Mouse (Mus musculus) ES-Bruce4 (cell line): Measurements from ENCODE around the gene Ccng1. TPM values are rescaled to one million over a fixed set of nuclear protein-coding genes. Genes with fewer than 3 reads are reported as not detected.
"Not testable (repeated sequence)": the region's sequence is repeated elsewhere in the genome, so short reads cannot be mapped to it uniquely, and the experiment has no call there.

Experiments
- H3K27ac ChIP-seq: 2 replicates; pipeline ENCODE4 v1.5.1; 2012; ENCODE audit warnings: low read length, inconsistent platforms; ENCODE audit not compliant: insufficient read depth
- H3K27me3 ChIP-seq: 2 replicates; pipeline ENCODE4 v1.6.1; 2012; ENCODE audit warnings: mild to moderate bottlenecking, low read length, inconsistent platforms; ENCODE audit not compliant: control insufficient read depth, poor library complexity, insufficient read depth, severe bottlenecking
- H3K36me3 ChIP-seq: 2 replicates; pipeline ENCODE4 v1.6.1; 2012; ENCODE audit warnings: inconsistent platforms, mild to moderate bottlenecking, low read length, moderate library complexity; ENCODE audit not compliant: control insufficient read depth, poor library complexity, insufficient read depth, severe bottlenecking
- H3K4me1 ChIP-seq: one replicate; pipeline ENCODE4 v1.8.1; 2011; ENCODE audit warnings: low read length; ENCODE audit not compliant: control insufficient read depth, insufficient read depth
- H3K4me3 ChIP-seq: 2 replicates; pipeline ENCODE4 v1.5.1; 2011; ENCODE audit warnings: low read depth, mild to moderate bottlenecking, low read length
- H3K9ac ChIP-seq: 2 replicates; pipeline ENCODE4 v1.6.1; 2012; ENCODE audit warnings: low read depth, mild to moderate bottlenecking, inconsistent platforms; ENCODE audit not compliant: poor library complexity, severe bottlenecking
- H3K9me3 ChIP-seq: replicated peaks from 2 replicates; pipeline ENCODE4 v1.6.1; 2012; ENCODE audit warnings: mild to moderate bottlenecking, low read length, inconsistent platforms; ENCODE audit not compliant: control insufficient read depth, poor library complexity, insufficient read depth, severe bottlenecking
- CTCF ChIP-seq: IDR thresholded peaks from one replicate; pipeline ENCODE4 v1.8.1; 2011; ENCODE audit warnings: low read depth, low read length
- EP300 ChIP-seq: IDR thresholded peaks from 2 replicates; pipeline ENCODE4 v1.6.1; 2011; ENCODE audit warnings: low read depth, low read length; ENCODE audit not compliant: insufficient read depth
- POLR2A ChIP-seq: IDR thresholded peaks from one replicate; pipeline ENCODE4 v1.8.1; 2011; ENCODE audit warnings: low read length; ENCODE audit not compliant: insufficient read depth
- polyA plus RNA-seq: library from polyadenylated mRNA; stranded (reverse); fragments of >200 nt; gene quantifications from 2 replicates; pipeline ENCODE4 v1.2.4, GENCODE M21; 2011; ENCODE audit warnings: low read depth; ENCODE audit not compliant: missing spikeins, insufficient read depth, insufficient read length

The Ccng1 gene
- polyA plus RNA-seq, 1 experiment, result 327 TPM

GRCm38 (mm10) chr11:40734251-40734752 is 20.8 kb downstream of the Ccng1 start:
- H3K4me1 ChIP-seq, result peaks cover 2% of the 10 kb centered on the region
- no peaks in the 10 kb centered on the region for H3K9me3 ChIP-seq
- no peaks in the 10 kb centered on the region for H3K27me3 ChIP-seq
- peaks cover 51% of the 10 kb centered on the region for H3K36me3 ChIP-seq
- no peak for TF ChIP-seq CTCF
- H3K9ac ChIP-seq, result peak overlapping the region; percentile 74
- peak overlapping the region; percentile 77 for H3K4me3 ChIP-seq
- peak overlapping the region; percentile 46 for H3K27ac ChIP-seq

DNA sequence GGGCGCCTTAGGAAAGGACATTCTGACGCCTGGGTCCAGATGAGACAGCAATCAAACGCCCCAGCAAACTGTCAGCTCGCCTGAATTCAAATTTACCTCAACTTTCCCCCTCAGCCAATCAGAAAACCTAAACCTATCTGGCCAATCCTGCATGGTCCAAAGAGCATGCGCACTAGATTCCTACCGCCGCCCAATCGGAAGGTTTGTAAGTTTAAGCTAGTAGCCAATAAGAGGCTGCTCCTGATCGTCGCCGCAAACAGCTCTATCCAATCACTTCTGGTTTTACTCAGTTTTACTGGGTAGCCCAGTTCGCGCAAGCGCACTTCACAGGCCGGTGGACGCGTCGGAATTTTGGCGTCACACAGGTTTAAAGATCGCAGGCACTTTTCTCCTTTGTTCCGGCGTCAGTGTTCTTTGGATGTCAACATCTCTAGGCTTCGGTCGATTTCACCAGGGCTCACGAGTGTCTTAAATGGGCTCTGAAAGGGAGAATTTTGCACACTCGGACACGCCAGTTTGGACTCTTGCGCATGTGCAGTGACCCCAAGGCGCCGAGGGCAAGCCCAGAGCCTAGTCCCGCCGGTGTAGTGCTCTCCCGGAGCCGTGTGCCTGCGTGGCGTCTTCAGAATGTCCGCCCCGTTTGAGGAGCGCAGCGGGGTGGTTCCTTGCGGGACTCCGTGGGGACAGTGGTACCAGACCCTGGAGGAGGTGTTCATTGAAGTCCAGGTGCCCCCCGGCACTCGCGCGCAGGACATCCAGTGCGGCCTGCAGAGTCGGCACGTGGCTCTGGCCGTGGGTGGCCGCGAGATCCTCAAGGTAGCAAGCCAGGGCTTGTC is 21.6 kb downstream of the Ccng1 start, which contains the start of the genes Hmmr and Nudcd2:
Gene Hmmr, minus strand, starts transcription at position 84 of the 836 bp plus-strand sequence.
Gene Nudcd2, plus strand, starts transcription at position 329 of the 836 bp plus-strand sequence.
- H3K27me3 ChIP-seq, result no peaks in the 10 kb centered on the region
- no peaks in the 10 kb centered on the region for H3K9me3 ChIP-seq
- H3K9ac ChIP-seq, result peak within 1 kb of the TSS; percentile 97
- peaks cover 49% of the 10 kb centered on the region for H3K36me3 ChIP-seq
- peak within 1 kb of the TSS; percentile 68 for H3K27ac ChIP-seq
- H3K4me3 ChIP-seq, result peak within 1 kb of the TSS; percentile 100
- no peak for TF ChIP-seq EP300
- TF ChIP-seq CTCF, result no peak
- TF ChIP-seq POLR2A, result no peak
- peaks cover 2% of the 10 kb centered on the region for H3K4me1 ChIP-seq

GRCm38 (mm10) chr11:40732997-40733338 is 22.1 kb downstream of the Ccng1 start:
- Histone ChIP-seq H3K4me3 (peak overlapping the region; percentile 100), H3K27me3 (no peaks in the 10 kb centered on the region), H3K9me3 (no peaks in the 10 kb centered on the region), H3K27ac (peak overlapping the region; percentile 68), H3K36me3 (peaks cover 50% of the 10 kb centered on the region), H3K9ac (peak overlapping the region; percentile 97), H3K4me1 (peaks cover 2% of the 10 kb centered on the region)
- no peak for TF ChIP-seq EP300
- no peak for TF ChIP-seq CTCF
- no peak for TF ChIP-seq POLR2A

DNA sequence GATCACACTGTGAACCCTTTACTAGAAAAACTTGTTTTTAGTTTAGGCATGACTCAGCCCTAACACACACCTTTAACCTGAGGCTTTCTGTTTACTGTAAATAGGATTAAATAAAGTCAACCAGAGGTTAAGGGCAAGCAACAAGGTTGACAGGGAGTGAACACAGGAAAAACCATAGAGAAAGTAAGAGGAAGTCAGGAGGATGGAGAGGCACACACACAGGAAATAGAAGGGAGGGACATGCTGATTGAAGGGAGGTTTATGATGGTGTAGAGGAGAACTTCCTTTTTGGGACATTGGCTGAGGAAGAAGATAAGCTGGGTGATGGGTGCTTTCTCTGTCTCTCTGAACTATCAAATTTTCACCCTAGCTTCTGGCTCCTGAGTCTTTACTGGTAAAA is 36.8 kb downstream of the Ccng1 start:
- Histone ChIP-seq H3K27me3 (no peaks in the 10 kb centered on the region), H3K4me3 (no peak overlapping the region), H3K36me3 (peaks cover 83% of the 10 kb centered on the region), H3K9me3 (no peaks in the 10 kb centered on the region), H3K27ac (no peak overlapping the region), H3K4me1 (no peaks in the 10 kb centered on the region), H3K9ac (no peak overlapping the region)
- TF ChIP-seq CTCF (no peak), POLR2A (no peak), EP300 (no peak)

- Histone ChIP-seq H3K27ac (no peak overlapping the region), H3K4me3 (no peak overlapping the region), H3K9ac (no peak overlapping the region), H3K4me1 (no peaks in the 10 kb centered on the region), H3K27me3 (no peaks in the 10 kb centered on the region), H3K36me3 (peaks cover 82% of the 10 kb centered on the region), H3K9me3 (no peaks in the 10 kb centered on the region)
- no peak for TF ChIP-seq CTCF
- no peak for TF ChIP-seq EP300
- no peak for TF ChIP-seq POLR2A
Observed at GRCm38 (mm10) chr11:40715524-40715923, 39.6 kb downstream of the Ccng1 start.

DNA sequence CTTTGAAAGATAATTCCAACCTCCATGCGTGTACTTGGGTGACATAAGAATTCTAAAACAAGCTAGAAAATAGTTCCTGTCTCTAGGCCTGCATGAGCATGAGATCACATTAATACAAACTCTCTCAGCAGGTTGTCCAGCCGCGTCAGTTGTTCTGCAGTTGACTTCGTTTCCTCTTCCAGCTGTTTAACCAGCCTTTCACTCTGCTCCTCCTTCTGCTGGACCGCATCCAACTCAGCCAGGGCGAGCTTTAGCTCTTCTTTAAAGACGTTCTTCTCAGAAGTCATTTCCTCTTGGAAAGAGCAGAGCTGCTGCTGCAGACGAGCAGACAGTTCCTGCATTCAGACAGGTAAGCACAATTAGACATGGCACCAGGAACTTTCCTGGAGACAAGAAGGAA is 41.3 kb downstream of the Ccng1 start:
- Histone ChIP-seq H3K4me1 (no peaks in the 10 kb centered on the region), H3K27ac (no peak overlapping the region), H3K9ac (no peak overlapping the region), H3K9me3 (no peaks in the 10 kb centered on the region), H3K27me3 (no peaks in the 10 kb centered on the region), H3K4me3 (no peak overlapping the region), H3K36me3 (peaks cover 86% of the 10 kb centered on the region)
- TF ChIP-seq EP300 (no peak), POLR2A (no peak), CTCF (no peak)

- peaks cover 81% of the 10 kb centered on the region for H3K36me3 ChIP-seq
- not testable (repeated sequence) for H3K27me3 ChIP-seq, H3K27ac ChIP-seq, H3K4me1 ChIP-seq, H3K4me3 ChIP-seq, H3K9ac ChIP-seq, H3K9me3 ChIP-seq
Observed at GRCm38 (mm10) chr11:40709899-40710298, 45.2 kb downstream of the Ccng1 start.
